Mouse (Mus musculus): ENCODE measurements at regions not wholly inside any gene's neighbourhood (a gene's known extent, or its start where the extent isn't known, plus 50 kb on each side); places are given as distances from the start of the nearest gene placed in this dataset.

GRCm38 (mm10) chr14:76798925-76799428 lies 237.6 kb upstream of the Ccdc122 start:
- in situ Hi-C loops (cut with MboI; ENCODE audit: unreplicated experiment in 2 of 2): no loop called here

DNA sequence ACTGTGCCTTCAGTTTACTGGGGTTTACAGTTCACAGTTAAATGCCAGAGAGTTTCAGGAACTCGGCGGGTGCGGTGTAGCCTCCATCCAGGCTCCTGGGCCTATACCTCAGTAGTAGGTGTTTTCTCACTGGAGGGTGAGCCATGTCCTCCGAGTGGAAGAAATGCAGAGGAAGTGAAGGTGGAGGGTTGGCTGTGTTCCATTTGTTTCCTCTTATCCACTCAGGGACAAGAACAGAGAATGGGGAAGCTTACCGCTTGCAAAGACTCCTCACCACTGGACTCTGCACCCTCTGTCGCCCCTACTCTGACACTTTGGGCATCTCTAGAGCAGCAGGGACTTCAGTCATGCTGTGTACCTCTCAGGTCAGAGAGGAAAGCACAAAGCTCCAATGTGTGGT lies 238.1 kb upstream of the Ccdc122 start:
- in situ Hi-C loops (cut with MboI; ENCODE audit: unreplicated experiment in 2 of 2): no loop called here

DNA sequence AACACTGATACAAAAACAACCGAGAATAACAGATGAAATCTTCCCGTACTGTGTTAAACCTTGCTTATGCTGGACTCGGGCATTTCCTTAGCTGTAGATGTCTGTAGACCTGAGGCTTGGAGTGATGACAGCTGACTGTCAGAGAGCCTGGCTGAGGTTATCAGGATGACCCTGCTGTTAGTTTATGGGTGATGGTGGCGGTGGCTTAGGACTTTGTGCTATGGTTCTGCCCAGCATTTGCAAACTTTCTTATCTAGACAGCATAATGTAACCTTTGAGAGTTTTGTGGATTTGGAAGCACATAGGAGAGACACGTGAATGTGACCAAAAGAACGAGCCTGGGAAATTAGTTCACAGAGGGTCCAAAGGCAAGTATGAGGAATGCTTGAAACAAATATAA lies 239.1 kb upstream of the Ccdc122 start:
- in situ Hi-C loops (cut with MboI; ENCODE audit: unreplicated experiment in 2 of 2): no loop called here

DNA sequence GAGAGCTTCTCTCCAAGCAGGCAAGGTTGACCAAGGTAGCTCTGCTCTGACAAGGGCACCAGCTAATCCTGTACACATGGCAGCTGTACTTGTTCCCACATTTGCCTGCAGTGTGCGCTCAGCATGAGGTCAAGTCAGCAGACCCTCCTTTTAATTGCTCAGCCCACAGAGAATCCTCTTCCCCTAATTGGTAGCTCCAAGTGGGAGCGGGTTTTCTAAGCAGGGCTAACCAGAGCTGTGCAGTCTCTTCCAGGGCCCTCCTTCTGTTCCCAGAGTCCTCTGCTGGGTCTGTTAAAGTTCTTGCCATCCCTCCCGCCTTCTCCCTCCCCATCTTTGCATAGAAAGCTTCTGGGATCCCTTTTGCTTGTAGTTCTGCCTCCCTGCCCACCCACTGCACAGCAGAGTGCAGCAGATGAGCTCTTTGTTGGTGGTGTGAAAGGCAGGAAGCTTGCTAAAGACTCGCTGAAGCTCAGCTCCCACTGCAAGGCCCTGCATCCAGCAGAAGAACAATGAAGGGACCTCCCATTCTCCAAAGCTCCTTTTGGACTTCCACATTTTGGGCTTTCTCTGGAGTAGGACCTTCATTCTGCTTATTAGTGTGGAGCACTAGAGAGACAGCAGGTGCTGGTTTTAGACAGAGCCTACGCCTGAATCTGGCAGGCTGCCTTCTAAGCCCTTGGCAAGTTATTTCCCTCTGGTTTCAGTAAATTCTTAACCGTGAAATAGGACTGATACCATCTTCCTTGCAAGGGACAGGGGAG lies 235.3 kb upstream of the Serp2 start:
- in situ Hi-C loops (cut with MboI; ENCODE audit: unreplicated experiment in 2 of 2): no loop called here

DNA sequence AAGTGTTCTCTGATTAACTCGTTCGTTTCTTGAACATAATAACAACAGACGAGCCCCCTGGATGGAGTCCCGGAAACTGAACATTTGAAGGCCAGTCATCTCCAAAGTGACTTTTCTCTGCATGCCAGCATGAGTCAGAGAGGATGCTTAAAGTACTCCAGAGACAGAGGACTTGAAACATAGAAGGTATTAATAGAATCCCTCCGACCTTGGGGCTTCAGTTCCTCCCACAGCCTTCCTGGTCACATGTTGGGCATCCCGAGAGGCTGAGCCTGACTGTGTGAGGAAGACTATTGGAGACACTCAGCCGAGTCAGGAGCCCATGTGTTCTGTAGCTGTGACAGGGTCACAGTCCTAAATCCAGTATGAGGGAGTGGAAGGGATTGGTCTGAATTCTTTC lies 232.7 kb upstream of the Serp2 start:
- in situ Hi-C loops (cut with MboI; ENCODE audit: unreplicated experiment in 2 of 2): no loop called here

DNA sequence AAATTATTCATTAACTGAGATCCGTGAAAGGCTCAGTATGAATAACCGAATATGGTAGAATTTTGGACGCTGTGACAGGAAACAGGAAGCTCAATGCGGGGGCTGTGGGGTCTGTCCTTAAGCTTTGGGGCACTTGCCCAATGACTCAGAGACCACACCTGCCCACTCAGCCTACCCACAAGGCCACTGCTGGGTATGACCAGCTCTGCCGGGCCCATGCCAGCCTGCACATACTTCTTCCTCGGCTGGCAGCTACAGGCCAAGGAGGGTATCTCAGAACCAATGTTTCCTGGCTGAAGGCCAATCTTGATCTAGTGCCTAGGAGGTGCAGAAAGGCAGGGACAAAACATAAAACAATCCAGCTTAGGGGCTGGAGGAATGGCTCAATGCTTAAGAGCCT lies 230.9 kb upstream of the Serp2 start:
- in situ Hi-C loops (cut with MboI; ENCODE audit: unreplicated experiment in 2 of 2): no loop called here

- in situ Hi-C loops (cut with MboI; ENCODE audit: unreplicated experiment in 2 of 2): no loop called here
Observed at GRCm38 (mm10) chr14:76786214-76786613, 229.5 kb upstream of the Serp2 start.

DNA sequence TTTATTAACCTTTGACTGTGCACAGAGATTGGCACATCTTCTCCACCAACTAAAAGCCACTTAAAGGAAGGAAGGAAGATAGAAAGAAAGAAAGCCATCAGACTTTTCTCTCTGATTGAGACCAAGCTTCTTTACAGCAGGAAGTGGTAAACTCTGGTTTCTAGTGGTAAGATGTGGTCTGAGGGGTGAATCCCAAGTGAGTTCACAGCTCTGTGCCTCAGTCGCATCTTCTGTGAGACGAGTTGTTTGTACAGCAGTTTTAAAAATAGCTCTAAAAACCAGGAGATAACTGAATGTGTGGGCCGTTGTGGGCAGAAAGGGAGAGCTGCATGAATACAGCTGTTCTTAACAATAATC lies 224.8 kb upstream of the Serp2 start:
- in situ Hi-C loops (cut with MboI; ENCODE audit: unreplicated experiment in 2 of 2): no loop called here

DNA sequence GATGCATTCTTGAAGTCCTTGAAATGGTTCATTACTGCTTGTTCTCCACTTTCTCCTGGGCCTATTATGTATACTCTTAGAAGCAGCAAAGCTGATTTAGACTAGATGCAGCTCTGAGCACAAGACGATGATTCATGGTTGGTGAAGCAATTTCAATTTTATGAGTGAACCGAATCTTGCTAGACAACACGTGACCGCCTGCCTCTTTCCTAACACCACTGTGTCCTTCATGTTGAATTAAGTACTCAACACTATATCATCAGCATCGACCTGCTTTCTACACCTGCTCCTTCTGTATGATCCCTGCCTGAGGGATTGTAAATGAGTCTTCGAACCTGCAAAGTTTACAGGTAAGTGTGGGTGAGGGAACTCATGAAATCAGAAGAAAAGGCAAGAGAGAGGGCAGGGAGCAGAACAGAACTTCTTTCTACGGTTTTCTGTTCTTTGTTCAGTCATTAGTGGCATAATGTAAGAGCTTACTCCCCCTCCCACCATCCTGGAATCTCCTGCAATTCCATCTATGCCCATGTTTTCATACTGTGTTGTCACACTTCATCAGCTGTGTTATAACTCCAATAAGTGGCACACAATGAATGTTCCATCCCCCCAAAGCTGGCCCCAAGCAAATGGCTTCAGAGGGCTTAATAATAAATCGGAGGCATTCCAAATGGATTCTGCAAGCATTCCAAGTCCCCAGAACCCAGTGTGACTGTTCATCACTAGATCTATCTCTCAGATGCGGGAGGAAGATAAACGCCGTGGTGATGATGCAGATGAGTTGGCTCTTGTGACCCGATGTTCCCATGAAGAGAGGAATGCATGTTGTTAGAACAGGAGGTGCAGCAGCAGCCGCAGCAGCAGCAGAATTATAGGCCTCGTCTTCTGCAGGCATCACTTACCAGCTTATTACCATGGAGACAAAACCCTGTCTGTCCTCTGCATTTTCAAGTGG lies 224.2 kb upstream of the Serp2 start:
- in situ Hi-C loops (cut with MboI; ENCODE audit: unreplicated experiment in 2 of 2): no loop called here

DNA sequence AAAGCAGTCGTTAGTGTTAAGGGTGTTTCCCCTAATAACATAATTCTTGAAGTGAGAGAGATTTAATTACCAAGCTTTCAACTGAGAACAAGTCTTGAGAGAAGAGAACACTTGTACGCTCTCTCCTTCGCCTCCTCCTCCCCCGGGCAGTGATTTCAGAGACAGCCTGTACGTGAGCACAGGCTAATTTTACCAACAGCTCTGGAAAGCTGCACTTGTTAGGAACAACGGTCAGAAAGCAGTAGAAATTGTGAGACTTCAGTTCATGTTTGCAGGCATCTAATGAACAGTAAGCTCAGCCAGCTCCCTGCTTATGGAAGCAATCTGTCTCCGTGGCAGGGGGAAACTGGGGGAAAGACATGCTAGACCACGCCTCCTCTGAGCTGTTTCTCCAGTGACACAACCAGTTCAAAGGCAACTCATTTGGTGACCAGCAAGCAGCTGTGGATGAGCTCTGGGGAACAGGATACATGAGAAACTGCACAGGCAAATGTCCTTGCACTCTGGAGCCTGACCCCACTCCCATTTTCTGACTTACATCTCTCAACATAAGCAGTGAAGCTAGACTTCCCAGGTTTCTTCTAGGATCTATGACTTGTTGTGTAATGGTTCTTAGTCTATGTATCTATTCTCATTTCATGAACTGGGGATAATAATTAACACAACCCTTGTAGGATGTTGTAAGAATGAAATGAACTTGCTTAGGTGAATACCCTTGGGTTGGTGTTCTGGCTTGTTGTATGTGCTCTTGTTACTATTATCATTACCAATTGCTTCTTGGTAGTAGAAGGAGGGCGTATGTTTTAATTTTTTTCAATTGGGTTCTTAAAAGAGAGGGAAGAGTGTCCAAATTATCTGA lies 222.1 kb upstream of the Serp2 start:
- in situ Hi-C loops (cut with MboI; ENCODE audit: unreplicated experiment in 2 of 2): no loop called here

- in situ Hi-C loops (cut with MboI; ENCODE audit: unreplicated experiment in 2 of 2): no loop called here
Observed at GRCm38 (mm10) chr14:76775387-76775924, 218.8 kb upstream of the Serp2 start.

GRCm38 (mm10) chr14:76772781-76773438 lies 216.2 kb upstream of the Serp2 start:
- in situ Hi-C loops (cut with MboI; ENCODE audit: unreplicated experiment in 2 of 2): no loop called here

DNA sequence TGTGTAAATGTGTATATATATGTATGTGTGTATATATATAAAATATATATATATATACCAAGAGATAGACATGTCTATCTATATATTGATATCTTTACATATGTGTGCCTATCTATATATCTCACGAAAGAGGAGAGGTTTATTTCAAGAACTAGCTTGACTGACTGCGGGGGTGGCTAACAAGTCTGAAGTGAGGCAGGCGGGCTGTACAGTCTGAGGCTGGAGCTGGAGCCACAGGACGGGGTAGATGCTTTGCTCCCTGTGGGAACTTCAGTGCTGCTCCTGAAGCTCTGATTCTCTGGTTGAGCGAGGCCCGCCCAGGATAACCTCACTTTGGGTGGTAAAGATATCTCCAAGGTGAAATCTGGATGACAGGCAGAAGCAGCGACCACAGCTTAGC lies 213.4 kb upstream of the Serp2 start:
- in situ Hi-C loops (cut with MboI; ENCODE audit: unreplicated experiment in 2 of 2): no loop called here

- in situ Hi-C loops (cut with MboI; ENCODE audit: unreplicated experiment in 2 of 2): no loop called here
Observed at GRCm38 (mm10) chr14:76767301-76767700, 210.6 kb upstream of the Serp2 start.

DNA sequence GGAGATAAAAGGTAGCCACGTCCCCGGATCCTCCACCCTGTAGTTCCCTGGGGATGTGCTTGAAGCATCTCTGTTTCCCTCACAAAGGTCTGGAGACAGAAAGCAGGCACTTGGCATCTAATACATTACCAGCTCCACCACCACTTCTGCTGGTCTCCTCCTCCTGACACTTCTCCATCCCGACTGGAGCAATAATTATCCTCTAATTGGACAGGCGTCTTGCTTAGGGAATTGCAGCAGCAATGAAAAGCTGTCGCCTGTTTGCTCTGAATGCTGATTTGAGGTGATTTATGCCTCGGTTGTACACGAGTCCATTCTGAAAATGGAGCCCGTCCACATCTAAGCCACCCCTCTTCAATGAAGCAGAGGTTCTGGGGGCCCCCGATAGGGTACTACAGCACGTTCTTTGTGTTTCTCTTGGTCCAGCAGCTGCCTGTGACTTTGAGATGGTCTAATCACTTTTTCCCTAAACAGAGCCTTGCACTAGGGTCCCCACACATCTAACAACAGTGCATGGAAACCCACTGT lies 209.6 kb upstream of the Serp2 start:
- in situ Hi-C loops (cut with MboI; ENCODE audit: unreplicated experiment in 2 of 2): no loop called here

DNA sequence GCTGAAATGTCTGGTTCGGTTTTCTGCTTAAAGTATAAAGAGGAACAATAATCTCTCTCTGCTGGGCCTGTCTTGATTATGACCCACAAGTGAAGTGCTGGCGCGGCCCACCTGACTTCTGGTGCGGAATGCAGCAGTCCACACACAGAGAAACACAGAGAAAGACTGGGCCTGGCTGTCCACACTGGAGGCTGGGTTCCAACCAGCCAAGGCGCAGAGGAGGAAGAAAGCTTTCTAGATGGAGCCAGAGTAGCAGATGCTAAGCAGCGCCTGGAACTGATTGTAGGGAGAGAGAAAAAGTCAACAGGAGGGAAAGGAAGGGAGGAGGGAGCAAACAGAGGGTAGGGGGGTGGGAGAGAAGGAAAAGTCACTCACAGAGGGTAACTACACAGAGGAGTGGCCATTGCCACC lies 208.4 kb upstream of the Serp2 start:
- in situ Hi-C loops (cut with MboI; ENCODE audit: unreplicated experiment in 2 of 2): no loop called here

DNA sequence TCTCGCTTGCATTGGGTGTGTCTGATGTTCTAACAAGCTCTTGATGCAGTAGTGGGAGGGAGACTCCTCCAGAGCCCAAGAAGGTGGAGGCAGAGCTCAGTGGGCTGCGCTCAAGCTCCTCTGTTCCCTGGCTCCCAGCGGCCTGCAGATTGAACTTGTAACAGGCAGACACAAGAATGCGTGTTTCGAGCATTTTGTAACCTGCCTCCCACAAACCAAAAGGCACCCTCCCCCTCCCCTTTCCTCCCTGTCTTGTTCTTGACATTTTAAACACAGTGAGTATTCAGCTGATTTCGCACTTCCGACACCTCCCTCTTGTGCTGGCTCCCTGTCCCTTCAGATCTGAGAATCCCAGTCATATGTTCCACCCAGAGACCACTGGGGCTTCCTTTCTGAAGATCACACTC lies 207.7 kb upstream of the Serp2 start:
- in situ Hi-C loops (cut with MboI; ENCODE audit: unreplicated experiment in 2 of 2): no loop called here

- in situ Hi-C loops (cut with MboI; ENCODE audit: unreplicated experiment in 2 of 2): no loop called here
Observed at GRCm38 (mm10) chr14:76763539-76763938, 206.8 kb upstream of the Serp2 start.

GRCm38 (mm10) chr14:76762777-76763176 lies 206.1 kb upstream of the Serp2 start:
- in situ Hi-C loops (cut with MboI; ENCODE audit: unreplicated experiment in 2 of 2): no loop called here

DNA sequence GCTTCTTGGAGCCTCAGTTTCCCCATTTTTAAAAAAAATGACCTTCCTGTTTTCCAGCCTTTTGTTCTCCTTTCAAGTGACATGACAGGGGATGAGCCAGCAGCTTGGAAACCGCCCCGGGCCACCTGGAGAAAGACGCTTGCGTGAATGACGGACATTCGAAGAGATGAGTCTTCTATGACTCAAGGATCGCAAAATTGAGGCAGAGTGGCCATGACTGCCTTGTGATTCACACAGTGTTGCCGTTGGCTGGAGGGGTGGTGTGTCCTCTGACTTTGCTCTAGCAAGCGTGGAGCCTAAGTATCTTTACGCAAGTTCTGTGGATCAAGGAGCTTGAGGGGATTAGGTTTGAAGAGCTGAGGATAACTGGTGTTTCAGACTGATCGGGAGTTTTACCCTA lies 205.0 kb upstream of the Serp2 start:
- in situ Hi-C loops (cut with MboI; ENCODE audit: unreplicated experiment in 2 of 2): no loop called here

Measured in v-Abl transformed pro-B cells (cell line).